Mouse (Mus musculus) intestine, embryonic 14.5 days (tissue): ENCODE results near the gene Nceh1. TPM values are rescaled to one million over a fixed set of nuclear protein-coding genes. Genes with fewer than 3 reads are reported as not detected.

ENCODE experiments used
- ATAC-seq: fragments of 200-750 bp; cut with Nextera tagmentation; replicated peaks from 2 replicates; pipeline ENCODE4 v1.8.0; 2017; ENCODE audit warnings: low read depth, moderate number of reproducible peaks, moderate TSS enrichment, moderate library complexity; ENCODE audit not compliant: low FRiP score, low TSS enrichment
- DNase-seq: peaks from one replicate; pipeline ENCODE4 v3.0.0-alpha.2; 2018; ENCODE audit warnings: low spot score
- H3K27ac ChIP-seq: fragments of 300-500 bp; sonication (generic); 2 replicates; pipeline ENCODE4 v1.5.1; 2014; ENCODE audit warnings: low read depth, mild to moderate bottlenecking, control low read depth
- H3K27me3 ChIP-seq: fragments of 300-500 bp; sonication (generic); replicated peaks from 2 replicates; pipeline ENCODE4 v1.6.1; 2014; ENCODE audit warnings: low read length, control low read depth; ENCODE audit not compliant: control insufficient read depth, insufficient read depth
- H3K36me3 ChIP-seq: fragments of 300-500 bp; sonication (generic); 2 replicates; pipeline ENCODE4 v1.6.1; 2014; ENCODE audit warnings: low read length, control low read depth; ENCODE audit not compliant: control insufficient read depth, insufficient read depth
- H3K4me1 ChIP-seq: fragments of 300-500 bp; sonication (generic); replicated peaks from 2 replicates; pipeline ENCODE4 v1.6.1; 2014; ENCODE audit warnings: low read length, control low read depth, mixed read lengths; ENCODE audit not compliant: control insufficient read depth, insufficient read depth
- H3K4me2 ChIP-seq: fragments of 300-500 bp; sonication (generic); 2 replicates; pipeline ENCODE4 v1.6.1; 2014; ENCODE audit warnings: low read length
- H3K4me3 ChIP-seq: fragments of 300-500 bp; sonication (generic); 2 replicates; pipeline ENCODE4 v1.5.1; 2014; ENCODE audit warnings: low read depth, low read length, control low read depth, mixed read lengths
- H3K9ac ChIP-seq: fragments of 300-500 bp; sonication (generic); 2 replicates; pipeline ENCODE4 v1.6.1; 2014; ENCODE audit warnings: mild to moderate bottlenecking, low read length
- H3K9me3 ChIP-seq: fragments of 300-500 bp; sonication (generic); 2 replicates; pipeline ENCODE4 v1.6.1; 2016; ENCODE audit warnings: low read length, control low read depth; ENCODE audit not compliant: control insufficient read depth
- WGBS: fragments of 180-500 bp; shearing (Covaris S2); extraction: QIAGEN DNeasy Blood & Tissue Kit; methylation state at CpG from one replicate; pipeline ENCODE4 v1.1.7; 2014; 5-methylcytosine and 5-hydroxymethylcytosine counted together
- polyA plus RNA-seq: library from polyadenylated mRNA; unstranded; fragments of >200 nt; fragmentation: Nextera tagmentation; extraction: Ambion mirVana; gene quantifications from 2 replicates; pipeline ENCODE4 v1.2.1, GENCODE M21; 2014

The Nceh1 gene
- polyA plus RNA-seq, 1 experiment from 2014 or later: 6.5 TPM

- Histone ChIP-seq H3K27ac (no peak overlapping the region), H3K9ac (no peak overlapping the region), H3K9me3 (no peaks in the 10 kb centered on the region), H3K4me3 (no peak overlapping the region), H3K4me1 (0 out of 2 replicates have a peak, but pooled peaks cover 3% of the 10 kb centered on the region), H3K36me3 (no peaks in the 10 kb centered on the region), H3K4me2 (no peak overlapping the region), H3K27me3 (no peaks in the 10 kb centered on the region)
- 86% methylated on average over 1 of the region's 1 CpGs for WGBS
- ATAC-seq (no peak), DNase-seq (no peak)
Measured at GRCm38 (mm10) chr3:27196529-27196928, 13.8 kb downstream of the Nceh1 start.

GRCm38 (mm10) chr3:27197816-27198215, 15.1 kb downstream of the Nceh1 start:
- ATAC-seq: no peak
- no peaks in the 10 kb centered on the region for H3K4me1 ChIP-seq
- H3K36me3 ChIP-seq: no peaks in the 10 kb centered on the region

GRCm38 (mm10) chr3:27199120-27199519, 16.4 kb downstream of the Nceh1 start:
- no peaks in the 10 kb centered on the region for H3K4me1 ChIP-seq
- H3K27me3 ChIP-seq: no peaks in the 10 kb centered on the region
- WGBS: 78% methylated on average over 7 of the region's 7 CpGs
- no peaks in the 10 kb centered on the region for H3K9me3 ChIP-seq
- H3K36me3 ChIP-seq: no peaks in the 10 kb centered on the region
- ATAC-seq (no peak), DNase-seq (no peak)
- no peak overlapping the region for H3K9ac ChIP-seq
- no peak overlapping the region for H3K4me3 ChIP-seq
- no peak overlapping the region for H3K27ac ChIP-seq
- no peak overlapping the region for H3K4me2 ChIP-seq

More at GRCm38 (mm10) chr3:27197816-27198215, 15.1 kb downstream of the Nceh1 start:
- no peak for DNase-seq
- Histone ChIP-seq H3K27ac (no peak overlapping the region), H3K9ac (no peak overlapping the region), H3K4me2 (no peak overlapping the region), H3K27me3 (no peaks in the 10 kb centered on the region), H3K4me3 (no peak overlapping the region), H3K9me3 (no peaks in the 10 kb centered on the region)
- WGBS: 76% methylated on average over 5 of the region's 5 CpGs

- H3K9me3 ChIP-seq: no peaks in the 10 kb centered on the region
- DNase-seq (no peak), ATAC-seq (no peak)
- H3K4me1 ChIP-seq: no peaks in the 10 kb centered on the region; the same call in 1 of the 2 replicates
- no peak overlapping the region for H3K9ac ChIP-seq
- no peaks in the 10 kb centered on the region for H3K27me3 ChIP-seq
- H3K4me3 ChIP-seq: no peak overlapping the region
- H3K36me3 ChIP-seq: no peaks in the 10 kb centered on the region
- 77% methylated on average over 5 of the region's 5 CpGs for WGBS
- H3K4me2 ChIP-seq: no peak overlapping the region
- H3K27ac ChIP-seq: no peak overlapping the region
Measured at GRCm38 (mm10) chr3:27201728-27202411, 19.1 kb downstream of the Nceh1 start.

GRCm38 (mm10) chr3:27205068-27205467, 22.3 kb downstream of the Nceh1 start:
- WGBS: 25% methylated on average over 5 of the region's 5 CpGs
- ATAC-seq (0 out of 2 replicates have a peak, but pooled peaks have one; percentile 21), DNase-seq (no peak)
- Histone ChIP-seq H3K36me3 (no peaks in the 10 kb centered on the region), H3K27ac (peak overlapping the region; percentile 62; the same call in 1 of the 2 replicates), H3K4me3 (no peak overlapping the region), H3K9ac (no peak overlapping the region), H3K4me1 (no peaks in the 10 kb centered on the region; the same call in 1 of the 2 replicates), H3K27me3 (no peaks in the 10 kb centered on the region), H3K9me3 (no peaks in the 10 kb centered on the region), H3K4me2 (no peak overlapping the region)

GRCm38 (mm10) chr3:27205514-27206220, 22.9 kb downstream of the Nceh1 start:
- H3K4me3 ChIP-seq: no peak overlapping the region
- no peaks in the 10 kb centered on the region for H3K27me3 ChIP-seq
- H3K27ac ChIP-seq: peak overlapping the region; percentile 62
- H3K9me3 ChIP-seq: no peaks in the 10 kb centered on the region
- no peaks in the 10 kb centered on the region for H3K36me3 ChIP-seq
- H3K4me1 ChIP-seq: no peaks in the 10 kb centered on the region; the same call in 1 of the 2 replicates
- WGBS: 59% methylated on average over 9 of the region's 9 CpGs
- ATAC-seq: 0 out of 2 replicates have a peak, but pooled peaks have one; percentile 12
- no peak overlapping the region for H3K9ac ChIP-seq
- DNase-seq: no peak
- no peak overlapping the region for H3K4me2 ChIP-seq

- Histone ChIP-seq H3K4me2 (no peak overlapping the region), H3K27ac (peak overlapping the region; percentile 62), H3K4me1 (no peaks in the 10 kb centered on the region; the same call in 1 of the 2 replicates), H3K36me3 (no peaks in the 10 kb centered on the region), H3K9ac (no peak overlapping the region), H3K9me3 (no peaks in the 10 kb centered on the region), H3K27me3 (no peaks in the 10 kb centered on the region), H3K4me3 (no peak overlapping the region)
- no peak for DNase-seq
- WGBS: 37% methylated on average over 4 of the region's 4 CpGs
- ATAC-seq: peak; percentile 63; the same call in 1 of the 2 replicates
Measured at GRCm38 (mm10) chr3:27206221-27206560, 23.4 kb downstream of the Nceh1 start.

- H3K36me3 ChIP-seq: no peaks in the 10 kb centered on the region
- H3K4me2 ChIP-seq: no peak overlapping the region
- ATAC-seq (no peak), DNase-seq (no peak)
- peak overlapping the region; percentile 62 for H3K27ac ChIP-seq
- no peaks in the 10 kb centered on the region; the same call in 1 of the 2 replicates for H3K4me1 ChIP-seq
- H3K27me3 ChIP-seq: no peaks in the 10 kb centered on the region
- H3K9me3 ChIP-seq: no peaks in the 10 kb centered on the region
- WGBS: 76% methylated on average over 8 of the region's 8 CpGs
- H3K9ac ChIP-seq: no peak overlapping the region
- H3K4me3 ChIP-seq: no peak overlapping the region
Measured at GRCm38 (mm10) chr3:27206577-27206976, 23.8 kb downstream of the Nceh1 start.
